Mouse (Mus musculus) midbrain, embryonic 12.5 days (tissue): ENCODE results near the gene Nisch. TPM values are rescaled to one million over a fixed set of nuclear protein-coding genes. Genes with fewer than 3 reads are reported as not detected.

Experiments used
- ATAC-seq: fragments of 200-750 bp; cut with Nextera tagmentation; 2 replicates; pipeline ENCODE4 v1.8.0; 2017; ENCODE audit warnings: low read depth, moderate TSS enrichment, moderate library complexity; ENCODE audit not compliant: low FRiP score
- H3K27ac ChIP-seq: fragments of 300-500 bp; sonication (generic); replicated peaks from 2 replicates; pipeline ENCODE4 v1.5.1; 2016; ENCODE audit warnings: mild to moderate bottlenecking
- H3K27me3 ChIP-seq: fragments of 300-500 bp; sonication (generic); 2 replicates; pipeline ENCODE4 v1.6.1; 2016; ENCODE audit warnings: mild to moderate bottlenecking
- H3K36me3 ChIP-seq: fragments of 300-500 bp; sonication (generic); 2 replicates; pipeline ENCODE4 v1.6.1; 2016
- H3K4me1 ChIP-seq: fragments of 300-500 bp; sonication (generic); 2 replicates; pipeline ENCODE4 v1.6.1; 2016
- H3K4me2 ChIP-seq: fragments of 300-500 bp; sonication (generic); replicated peaks from 2 replicates; pipeline ENCODE4 v1.6.1; 2016; ENCODE audit warnings: mild to moderate bottlenecking, moderate library complexity
- H3K4me3 ChIP-seq: fragments of 300-500 bp; sonication (generic); 2 replicates; pipeline ENCODE4 v1.5.1; 2016; ENCODE audit warnings: mild to moderate bottlenecking
- H3K9ac ChIP-seq: fragments of 300-500 bp; sonication (generic); replicated peaks from 2 replicates; pipeline ENCODE4 v1.6.1; 2016; ENCODE audit warnings: mild to moderate bottlenecking, moderate library complexity
- H3K9me3 ChIP-seq: fragments of 300-500 bp; sonication (generic); 2 replicates; pipeline ENCODE4 v1.6.1; 2016; ENCODE audit warnings: mild to moderate bottlenecking
- WGBS: fragments of 180-500 bp; shearing (Covaris S2); methylation state at CpG from one replicate; pipeline ENCODE4 v1.1.7; 2016; 5-methylcytosine and 5-hydroxymethylcytosine counted together
- polyA plus RNA-seq: library from polyadenylated mRNA; unstranded; fragments of >200 nt; fragmentation: Nextera tagmentation; extraction: Ambion mirVana; gene quantifications from 2 replicates; pipeline ENCODE4 v1.2.1, GENCODE M21; 2016

The Nisch gene
- polyA plus RNA-seq, 1 experiment from 2014 or later: 480 TPM

DNA sequence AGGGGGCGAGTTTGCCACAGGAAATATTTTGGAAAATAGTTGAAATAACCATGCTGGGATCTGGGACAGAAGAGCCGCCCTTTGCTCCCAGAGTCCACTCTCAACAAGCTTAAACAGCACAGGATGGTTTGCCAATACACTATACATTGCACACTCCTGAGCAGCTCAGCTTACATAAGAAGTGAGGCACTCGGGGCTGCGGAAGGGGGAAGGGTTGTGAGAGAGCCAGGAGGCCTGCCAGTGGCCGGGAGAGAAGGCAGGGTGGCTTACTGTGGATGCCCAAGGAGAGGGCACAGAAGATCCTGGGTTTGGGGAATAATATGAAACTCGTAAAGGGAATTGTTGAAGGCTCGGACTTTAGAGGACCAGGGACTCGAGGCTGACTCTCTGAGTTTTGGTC is 2.9 kb downstream of the Nisch start:
- Histone ChIP-seq H3K9ac (no peak overlapping the region), H3K4me2 (no peak overlapping the region), H3K4me3 (no peak overlapping the region), H3K27ac (no peak overlapping the region), H3K27me3 (no peaks in the 10 kb centered on the region), H3K4me1 (peaks cover 11% of the 10 kb centered on the region), H3K36me3 (no peaks in the 10 kb centered on the region), H3K9me3 (no peaks in the 10 kb centered on the region)
- ATAC-seq: no peak
- WGBS: 73% methylated on average over 8 of the region's 8 CpGs

DNA sequence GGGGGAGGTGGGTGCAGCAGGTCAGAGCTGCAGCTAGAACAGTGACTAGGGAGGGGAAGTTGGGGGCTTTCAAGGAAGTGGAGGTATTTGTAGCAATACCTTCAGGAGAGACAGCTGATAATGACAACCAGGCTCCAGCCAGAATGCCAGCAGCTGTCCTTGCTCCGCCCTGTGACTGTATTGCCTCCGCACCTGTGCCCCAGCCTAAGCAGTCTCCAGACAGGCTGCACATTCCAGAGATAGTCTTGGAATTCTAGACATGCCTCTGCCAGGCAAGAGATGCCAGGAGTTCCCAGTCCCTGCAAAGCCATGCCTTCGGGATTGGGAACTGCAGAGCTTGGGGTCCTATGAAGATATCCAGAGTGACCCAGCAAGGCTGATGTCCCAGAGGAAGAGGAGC is 4.2 kb downstream of the Nisch start:
- Histone ChIP-seq H3K4me2 (no peak overlapping the region), H3K9ac (no peak overlapping the region), H3K36me3 (no peaks in the 10 kb centered on the region), H3K4me1 (peaks cover 7% of the 10 kb centered on the region; the same call in 1 of the 2 replicates), H3K9me3 (no peaks in the 10 kb centered on the region), H3K27ac (no peak overlapping the region), H3K27me3 (no peaks in the 10 kb centered on the region), H3K4me3 (no peak overlapping the region)
- whole genome bisulfite sequencing: 92% methylated on average over 3 of the region's 3 CpGs
- ATAC-seq: no peak

DNA sequence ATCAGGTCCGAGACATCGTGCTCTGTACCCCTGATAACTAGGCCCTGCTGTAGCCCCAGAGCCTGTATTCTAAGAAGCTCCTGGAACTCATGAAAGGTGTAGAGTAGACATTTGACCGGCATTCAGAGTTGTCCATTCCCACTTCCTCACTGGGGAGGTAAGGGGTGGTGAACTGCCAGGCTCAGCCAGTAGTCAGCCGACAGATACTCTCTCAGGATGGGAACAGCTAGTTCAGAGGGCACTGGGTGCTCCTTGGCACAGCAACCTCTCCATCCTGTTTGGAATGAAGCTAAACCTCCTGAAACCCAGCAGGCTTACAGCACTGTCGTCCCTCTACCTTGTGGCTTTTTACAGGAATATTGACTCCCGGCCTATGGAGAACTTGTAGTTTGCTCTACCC is 4.9 kb downstream of the Nisch start:
- Histone ChIP-seq H3K4me2 (no peak overlapping the region), H3K9ac (no peak overlapping the region), H3K36me3 (no peaks in the 10 kb centered on the region), H3K4me1 (peaks cover 10% of the 10 kb centered on the region), H3K4me3 (no peak overlapping the region), H3K27me3 (no peaks in the 10 kb centered on the region), H3K9me3 (no peaks in the 10 kb centered on the region), H3K27ac (no peak overlapping the region)
- 87% methylated on average over 6 of the region's 6 CpGs for WGBS
- no peak for ATAC-seq

DNA sequence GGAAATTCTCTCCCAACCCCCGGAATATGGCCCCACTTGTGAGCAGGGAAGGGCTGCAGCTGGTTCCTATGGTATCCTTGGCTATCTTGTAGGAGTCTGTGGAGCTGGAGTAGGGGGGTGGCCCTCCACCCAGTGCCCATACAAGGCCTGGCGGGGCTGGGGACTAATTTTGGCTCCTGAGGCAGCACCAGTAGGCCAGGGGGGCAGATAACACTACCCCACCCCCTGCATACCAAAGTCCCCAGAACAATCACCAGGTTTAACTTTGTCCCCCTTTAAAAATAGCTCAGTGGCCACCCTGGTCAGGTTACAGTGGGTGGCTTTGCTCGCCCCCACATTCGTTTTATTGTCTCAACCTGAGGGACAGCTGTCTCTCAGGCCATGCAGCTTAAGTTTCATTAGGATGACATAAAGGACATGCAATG is 7.6 kb downstream of the Nisch start:
- Histone ChIP-seq H3K4me1 (peaks cover 19% of the 10 kb centered on the region), H3K4me3 (no peak overlapping the region), H3K36me3 (peaks cover 4% of the 10 kb centered on the region), H3K27ac (no peak overlapping the region), H3K9ac (no peak overlapping the region), H3K9me3 (no peaks in the 10 kb centered on the region), H3K4me2 (no peak overlapping the region), H3K27me3 (no peaks in the 10 kb centered on the region)
- ATAC-seq: no peak
- 64% methylated on average over 4 of the region's 4 CpGs for WGBS

DNA sequence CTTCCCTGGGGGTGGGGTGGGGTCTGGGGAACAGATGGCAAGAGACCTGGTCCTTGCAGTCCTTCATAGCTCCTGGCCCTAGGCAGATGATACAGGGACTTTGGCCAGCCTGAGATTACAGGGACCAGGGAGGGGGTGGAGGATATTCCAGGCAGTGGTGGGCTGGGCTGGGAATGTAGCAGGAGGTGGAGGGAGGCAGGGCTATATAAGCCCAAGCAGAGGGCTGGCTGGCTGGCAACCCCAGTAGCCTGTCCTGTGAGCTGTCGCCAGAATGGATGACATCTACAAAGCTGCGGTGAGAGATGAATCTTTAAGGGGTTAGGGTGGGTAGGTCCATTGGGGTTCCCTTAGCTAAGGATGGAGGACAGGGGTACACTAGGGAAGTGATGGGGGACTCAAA is 8.7 kb downstream of the Nisch start, which contains the start of gene Tnnc1:
TSS of gene Tnnc1 (plus strand) at position 229 of the 400 bp plus-strand sequence.
- H3K9ac ChIP-seq: peak within 1 kb of the TSS; percentile 51; the same call in 1 of the 2 replicates
- H3K4me3 ChIP-seq: peak within 1 kb of the TSS; percentile 81
- no peak for ATAC-seq
- H3K4me1 ChIP-seq: peaks cover 23% of the 10 kb centered on the region
- H3K4me2 ChIP-seq: peak within 1 kb of the TSS; percentile 98
- peak within 1 kb of the TSS; percentile 83; the same call in 1 of the 2 replicates for H3K27ac ChIP-seq
- H3K36me3 ChIP-seq: peaks cover 14% of the 10 kb centered on the region
- no peaks in the 10 kb centered on the region for H3K27me3 ChIP-seq
- no peaks in the 10 kb centered on the region for H3K9me3 ChIP-seq
- 74% methylated on average over 2 of the region's 2 CpGs for WGBS

DNA sequence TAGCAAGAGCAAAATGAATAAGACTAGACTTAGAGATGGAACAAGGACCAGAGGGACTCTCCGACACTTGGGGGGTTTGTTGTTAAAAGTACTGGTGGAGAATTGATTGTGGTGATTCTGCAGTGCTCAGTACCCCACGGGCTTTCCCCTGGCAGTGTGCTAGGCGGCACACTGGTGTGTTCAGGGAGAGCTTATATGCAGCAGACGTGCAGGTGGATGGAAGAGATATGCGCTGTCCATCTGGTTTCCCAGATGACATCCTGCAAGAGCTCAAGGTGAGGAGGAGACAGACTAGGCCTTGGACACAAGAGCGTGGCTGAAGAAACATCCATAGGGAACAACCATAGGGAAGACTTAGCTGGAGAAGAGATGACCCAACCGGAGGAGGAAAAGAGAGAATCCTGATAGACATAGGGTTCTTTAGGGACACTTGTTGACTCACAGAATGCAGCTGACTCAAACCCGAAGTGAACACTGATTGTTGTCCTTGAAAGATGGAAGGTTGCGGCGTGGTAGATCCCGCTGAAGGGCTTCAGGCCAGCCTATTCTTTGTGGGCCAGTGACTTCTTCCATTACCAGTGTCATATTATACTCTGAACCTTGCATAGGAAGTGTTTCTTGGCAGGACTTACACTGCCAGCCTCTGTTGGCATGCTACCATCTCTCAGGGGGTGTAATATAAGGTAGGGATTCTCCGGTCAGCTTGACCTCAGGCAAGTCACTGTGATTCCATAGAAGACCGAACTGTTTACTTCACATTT is 9.5 kb downstream of the Nisch start:
- peak overlapping the region; percentile 83; the same call in 1 of the 2 replicates for H3K27ac ChIP-seq
- peaks cover 23% of the 10 kb centered on the region for H3K4me1 ChIP-seq
- WGBS: 85% methylated on average over 13 of the region's 13 CpGs
- H3K4me2 ChIP-seq: peak overlapping the region; percentile 98
- H3K36me3 ChIP-seq: peaks cover 23% of the 10 kb centered on the region
- ATAC-seq: peak; percentile 14; the same call in 1 of the 2 replicates
- H3K9ac ChIP-seq: peak overlapping the region; percentile 51
- no peaks in the 10 kb centered on the region for H3K27me3 ChIP-seq
- H3K4me3 ChIP-seq: peak overlapping the region; percentile 81
- no peaks in the 10 kb centered on the region for H3K9me3 ChIP-seq

DNA sequence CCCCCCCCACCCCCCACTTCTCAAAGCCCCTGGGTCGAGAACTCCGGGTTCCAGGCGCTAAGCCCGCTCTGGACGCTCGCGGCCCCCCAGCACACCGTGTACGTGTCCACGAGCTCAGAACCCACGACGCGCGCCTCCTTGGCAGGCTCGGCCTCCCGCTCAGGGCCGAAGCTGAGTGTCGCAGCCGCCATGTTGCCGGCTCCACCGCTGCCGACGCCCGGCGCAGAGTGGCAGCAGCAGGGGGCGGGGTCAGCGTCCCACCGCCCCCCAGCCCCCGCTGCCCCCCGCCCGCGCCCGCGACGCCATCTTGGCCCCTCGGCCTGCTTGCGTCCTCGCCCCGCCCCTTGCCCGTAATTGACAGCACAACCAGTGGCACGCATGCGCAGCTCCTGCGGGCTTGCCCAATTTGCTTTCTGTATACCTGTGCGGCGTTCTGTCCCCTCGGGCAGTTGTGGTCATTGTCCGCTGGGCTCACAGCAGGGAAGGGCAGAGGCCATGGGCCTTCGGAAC is 10.2 kb downstream of the Nisch start:
- peak; percentile 69 for ATAC-seq
- Histone ChIP-seq H3K9ac (peak overlapping the region; percentile 93), H3K9me3 (no peaks in the 10 kb centered on the region), H3K27me3 (no peaks in the 10 kb centered on the region), H3K36me3 (peaks cover 30% of the 10 kb centered on the region), H3K4me2 (peak overlapping the region; percentile 98), H3K4me3 (peak overlapping the region; percentile 81), H3K27ac (peak overlapping the region; percentile 83), H3K4me1 (peaks cover 23% of the 10 kb centered on the region)
- under 1% methylated on average over 44 of the region's 48 CpGs for WGBS

DNA sequence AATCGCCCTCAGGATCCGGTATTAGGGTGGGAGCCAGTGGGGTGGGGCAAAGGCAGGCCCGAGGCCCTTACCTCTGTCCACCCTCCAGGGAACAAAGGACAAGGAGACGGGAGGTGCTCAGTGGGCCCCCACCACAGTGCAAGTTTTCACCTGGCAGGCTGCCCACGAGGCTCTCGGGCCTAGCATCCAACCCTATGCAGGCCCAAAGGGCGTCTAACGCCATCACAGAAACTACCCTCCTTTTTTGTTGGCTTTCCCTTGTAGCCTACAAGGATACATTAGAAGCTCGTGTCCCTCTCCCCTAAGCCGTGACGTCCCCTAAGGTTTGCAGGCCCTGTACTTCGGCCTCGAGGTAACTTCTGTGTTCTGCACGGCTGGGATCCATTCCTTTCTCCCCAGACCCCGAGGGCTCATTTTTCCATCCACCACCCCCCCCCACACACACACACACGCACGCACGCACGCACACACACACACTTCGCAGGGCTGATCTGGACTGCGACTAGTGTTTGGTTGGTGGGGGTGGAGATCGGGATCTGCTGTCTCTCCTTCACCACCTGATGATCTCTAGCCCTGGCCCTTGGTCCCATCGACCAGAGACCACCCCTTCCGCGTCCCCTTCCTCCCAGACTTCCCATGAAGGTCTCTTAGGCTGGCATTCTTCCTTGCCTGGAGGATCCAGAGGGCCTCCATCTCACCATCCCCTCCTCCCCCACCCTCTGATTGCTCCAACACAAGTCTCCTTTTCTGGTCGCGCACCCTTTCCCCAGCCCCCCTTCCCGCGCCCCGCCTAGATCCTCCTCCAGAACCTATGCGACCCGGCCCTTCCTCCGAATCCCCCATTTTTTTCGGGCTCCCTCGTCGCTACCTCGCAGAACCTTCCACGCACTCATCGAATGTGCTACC is 10.9 kb downstream of the Nisch start:
- WGBS: 1% methylated on average over 39 of the region's 39 CpGs
- H3K36me3 ChIP-seq: peaks cover 37% of the 10 kb centered on the region

DNA sequence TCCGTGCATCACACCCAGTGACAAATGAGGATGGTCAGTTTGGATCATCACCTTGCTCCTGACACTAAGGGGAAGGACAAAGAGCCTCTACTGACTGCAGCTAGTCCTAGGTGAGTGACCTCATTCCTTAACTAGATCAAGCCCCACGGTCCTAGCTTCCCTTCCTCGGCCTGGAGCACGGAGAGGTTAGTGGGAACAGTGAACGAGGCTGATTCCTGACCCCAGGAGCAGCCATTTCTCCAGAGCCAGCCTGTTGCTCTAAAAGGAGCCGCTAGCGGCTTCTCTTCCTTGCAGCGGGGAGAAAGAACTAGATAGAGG is 11.5 kb downstream of the Nisch start:
- Histone ChIP-seq H3K4me3 (peak overlapping the region; percentile 81), H3K36me3 (peaks cover 43% of the 10 kb centered on the region), H3K27ac (peak overlapping the region; percentile 83), H3K9me3 (no peaks in the 10 kb centered on the region), H3K27me3 (no peaks in the 10 kb centered on the region), H3K4me2 (peak overlapping the region; percentile 98), H3K9ac (peak overlapping the region; percentile 93), H3K4me1 (peaks cover 23% of the 10 kb centered on the region)
- ATAC-seq: 0 out of 2 replicates have a peak, but pooled peaks have one; percentile 0
- 30% methylated on average over 8 of the region's 8 CpGs for WGBS

More for the DNA sequence above, 10.9 kb downstream of the Nisch start:
- H3K4me2 ChIP-seq: peak overlapping the region; percentile 98
- peak overlapping the region; percentile 83 for H3K27ac ChIP-seq
- no peaks in the 10 kb centered on the region for H3K9me3 ChIP-seq
- peak; percentile 67 for ATAC-seq
- peak overlapping the region; percentile 81 for H3K4me3 ChIP-seq
- H3K4me1 ChIP-seq: peaks cover 23% of the 10 kb centered on the region
- H3K27me3 ChIP-seq: no peaks in the 10 kb centered on the region
- peak overlapping the region; percentile 93 for H3K9ac ChIP-seq

DNA sequence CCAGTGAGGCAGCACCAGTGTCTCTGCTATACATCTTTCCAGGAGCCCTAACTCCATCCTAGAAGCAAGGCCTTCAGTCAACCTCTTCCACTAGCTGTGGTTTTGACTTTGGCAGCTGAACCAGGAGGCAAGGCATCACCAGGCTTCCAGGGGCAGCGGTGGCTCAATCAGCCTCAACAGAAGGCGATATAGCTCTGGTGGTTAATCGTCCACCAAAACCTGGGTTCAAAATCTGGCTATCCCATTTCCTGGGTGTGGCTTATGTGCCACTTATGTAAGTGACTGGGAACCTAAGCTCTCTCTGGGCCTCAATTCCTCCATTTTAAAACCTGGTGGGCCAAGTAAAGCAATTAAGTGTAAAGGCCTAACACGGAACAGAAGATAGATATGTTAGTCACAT is 11.9 kb downstream of the Nisch start:
- peaks cover 47% of the 10 kb centered on the region for H3K36me3 ChIP-seq
- no peaks in the 10 kb centered on the region for H3K9me3 ChIP-seq
- H3K4me1 ChIP-seq: peaks cover 23% of the 10 kb centered on the region
- H3K27ac ChIP-seq: peak overlapping the region; percentile 83
- peak overlapping the region; percentile 93 for H3K9ac ChIP-seq
- H3K4me2 ChIP-seq: peak overlapping the region; percentile 98
- peak overlapping the region; percentile 81 for H3K4me3 ChIP-seq
- 82% methylated on average over 4 of the region's 4 CpGs for WGBS
- H3K27me3 ChIP-seq: no peaks in the 10 kb centered on the region
- no peak for ATAC-seq

DNA sequence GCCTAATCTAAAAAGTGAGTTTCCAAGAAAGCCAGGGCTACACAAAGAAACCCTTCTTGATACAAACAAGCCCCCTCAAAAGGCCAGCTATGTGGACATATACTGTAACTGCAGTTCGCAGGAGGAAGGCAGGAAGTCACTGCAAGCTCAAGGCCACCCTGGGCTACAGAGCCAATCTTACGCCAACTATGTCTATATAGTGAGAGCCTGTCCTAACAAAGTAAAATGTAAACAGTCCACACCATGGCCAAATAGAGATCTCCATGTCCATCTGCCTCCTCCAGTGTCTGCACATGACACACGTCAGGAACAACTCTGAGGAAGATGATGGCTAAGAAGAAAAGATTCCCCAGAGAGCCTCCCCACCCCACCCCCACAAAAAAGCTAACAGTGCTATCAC is 16.7 kb downstream of the Nisch start:
- Histone ChIP-seq H3K4me3 (no peak overlapping the region), H3K4me2 (no peak overlapping the region), H3K9me3 (no peaks in the 10 kb centered on the region), H3K9ac (no peak overlapping the region), H3K36me3 (peaks cover 72% of the 10 kb centered on the region), H3K27ac (no peak overlapping the region), H3K27me3 (no peaks in the 10 kb centered on the region), H3K4me1 (peaks cover 18% of the 10 kb centered on the region)
- 86% methylated on average over 3 of the region's 3 CpGs for WGBS
- ATAC-seq: no peak

DNA sequence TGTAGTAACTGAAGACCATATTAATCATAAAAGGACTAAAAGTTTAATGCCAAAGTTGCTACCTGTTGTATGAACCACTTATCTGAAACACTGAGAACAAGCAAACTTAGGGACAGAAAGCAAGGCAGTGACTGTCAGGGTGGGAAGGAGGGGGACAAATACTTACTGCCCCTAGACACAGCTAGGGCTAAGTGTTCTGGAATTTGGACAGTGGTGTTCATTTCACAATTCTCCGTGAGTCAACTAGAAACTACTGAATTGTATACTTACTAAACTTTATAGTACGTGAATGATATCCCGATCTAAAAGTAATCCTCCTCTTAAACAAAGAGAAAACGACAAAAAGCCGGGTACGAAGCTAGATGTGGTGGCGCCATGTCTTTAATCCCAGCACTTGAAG is 17.1 kb downstream of the Nisch start:
- WGBS: 88% methylated on average over 7 of the region's 7 CpGs
- Histone ChIP-seq H3K4me2 (no peak overlapping the region), H3K36me3 (peaks cover 76% of the 10 kb centered on the region), H3K4me1 (peaks cover 14% of the 10 kb centered on the region), H3K4me3 (no peak overlapping the region), H3K27me3 (no peaks in the 10 kb centered on the region), H3K9me3 (no peaks in the 10 kb centered on the region), H3K27ac (no peak overlapping the region), H3K9ac (no peak overlapping the region)
- ATAC-seq: no peak
